Mouse (Mus musculus) ES-E14 (cell line): ENCODE data around the gene Serpina1a.
"Not testable (repeated sequence)": the region's sequence is repeated elsewhere in the genome, so short reads cannot be mapped to it uniquely, and the experiment has no call there.

Experiments
- CHD2 ChIP-seq: IDR thresholded peaks from 2 replicates; pipeline ENCODE4 v1.6.1; 2014; ENCODE audit warnings: mild to moderate bottlenecking, low read depth, low read length, inconsistent platforms
- HCFC1 ChIP-seq: IDR thresholded peaks from 2 replicates; pipeline ENCODE4 v1.6.1; 2012; ENCODE audit warnings: low read length, inconsistent platforms, borderline replicate concordance; ENCODE audit not compliant: insufficient read depth
- ZC3H11A ChIP-seq: IDR thresholded peaks from 2 replicates; pipeline ENCODE4 v1.6.1; 2012; ENCODE audit warnings: low read depth, mild to moderate bottlenecking, inconsistent platforms, low read length, borderline replicate concordance
- ZNF384 ChIP-seq: IDR thresholded peaks from 2 replicates; pipeline ENCODE4 v1.6.1; 2012; ENCODE audit warnings: low read depth, low read length, inconsistent platforms

- not testable (repeated sequence) for TF ChIP-seq CHD2, ZNF384, HCFC1, ZC3H11A
These were observed 2.8 kb downstream of the Serpina1a start for GRCm38 (mm10) chr12:103860571-103860970.
